Mouse (Mus musculus): ENCODE data around the gene Ift57. TPM values are rescaled to one million over a fixed set of nuclear protein-coding genes. Genes with fewer than 3 reads are reported as not detected.

Gene Ift57
- polyA plus RNA-seq, 1 experiment from 2014 or later: 43.7 TPM

DNA sequence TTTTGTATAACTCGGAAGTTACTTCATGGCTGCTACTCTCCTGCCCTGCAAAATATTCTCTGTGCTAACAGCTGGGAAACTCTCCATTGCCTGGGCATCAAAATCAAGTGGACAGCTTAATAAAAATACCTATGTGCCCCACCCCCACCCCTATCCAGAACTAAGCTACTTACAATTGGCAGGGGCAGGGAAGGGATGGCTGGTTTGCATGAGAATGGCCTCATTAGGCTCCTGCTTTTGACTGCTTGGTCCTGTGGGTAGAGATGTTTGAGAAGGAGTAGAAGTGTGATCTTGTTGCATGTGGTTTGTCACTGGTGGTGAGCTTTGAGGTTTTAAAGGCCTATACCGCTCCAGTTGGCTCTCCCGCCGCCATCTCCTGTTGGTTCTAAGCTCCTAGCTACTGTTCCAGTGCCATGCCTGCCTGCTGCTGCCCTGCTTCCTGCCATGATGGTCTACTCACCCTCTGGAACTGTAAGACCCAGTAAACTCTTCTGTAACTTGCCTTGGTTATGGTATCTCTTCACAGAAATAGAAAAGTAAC is 69.5 kb downstream of the Ift57 start:
- H3K27ac ChIP-seq (ENCODE audit: low read length): no peak overlapping the region
- 77% methylated on average over 4 of the region's 4 CpGs for WGBS
- no peak overlapping the region for H3K4me2 ChIP-seq (ENCODE audit: low read length)
- H3K27me3 ChIP-seq (ENCODE audit: control insufficient read depth, insufficient read depth, low read depth, low read length): no peaks in the 10 kb centered on the region
- H3K36me3 ChIP-seq (ENCODE audit: control insufficient read depth, insufficient read depth, low read length): no peaks in the 10 kb centered on the region
- H3K4me1 ChIP-seq (ENCODE audit: control insufficient read depth, insufficient read depth, low read length): no peaks in the 10 kb centered on the region
- H3K4me3 ChIP-seq (ENCODE audit: low read depth, low read length): no peak overlapping the region
- H3K9ac ChIP-seq (ENCODE audit: low read depth, low read length): no peak overlapping the region
- no peaks in the 10 kb centered on the region for H3K9me3 ChIP-seq (replicated peaks; ENCODE audit: control insufficient read depth, low read length, poor library complexity, severe bottlenecking)
- ATAC-seq: no peak

GRCm38 (mm10) chr16:49769831-49770261 is 70.8 kb downstream of the Ift57 start:
- 86% methylated on average over 2 of the region's 2 CpGs for WGBS
- no peaks in the 10 kb centered on the region for H3K4me1 ChIP-seq (ENCODE audit: control insufficient read depth, insufficient read depth, low read length)
- no peak overlapping the region for H3K4me2 ChIP-seq (ENCODE audit: low read length)
- no peak overlapping the region for H3K9ac ChIP-seq (ENCODE audit: low read depth, low read length)
- no peak overlapping the region for H3K27ac ChIP-seq (ENCODE audit: low read length)
- H3K27me3 ChIP-seq (ENCODE audit: control insufficient read depth, insufficient read depth, low read depth, low read length): no peaks in the 10 kb centered on the region
- ATAC-seq: no peak
- no peaks in the 10 kb centered on the region for H3K36me3 ChIP-seq (ENCODE audit: control insufficient read depth, insufficient read depth, low read length)
- no peak overlapping the region for H3K4me3 ChIP-seq (ENCODE audit: low read depth, low read length)
- no peaks in the 10 kb centered on the region for H3K9me3 ChIP-seq (replicated peaks; ENCODE audit: control insufficient read depth, low read length, poor library complexity, severe bottlenecking)

GRCm38 (mm10) chr16:49770320-49771189 is 71.5 kb downstream of the Ift57 start:
- H3K4me3 ChIP-seq (ENCODE audit: low read depth, low read length): no peak overlapping the region
- H3K9ac ChIP-seq (ENCODE audit: low read depth, low read length): no peak overlapping the region
- H3K27me3 ChIP-seq (ENCODE audit: control insufficient read depth, insufficient read depth, low read depth, low read length): no peaks in the 10 kb centered on the region
- H3K4me1 ChIP-seq (ENCODE audit: control insufficient read depth, insufficient read depth, low read length): no peaks in the 10 kb centered on the region
- H3K36me3 ChIP-seq (ENCODE audit: control insufficient read depth, insufficient read depth, low read length): no peaks in the 10 kb centered on the region
- H3K9me3 ChIP-seq (replicated peaks; ENCODE audit: control insufficient read depth, low read length, poor library complexity, severe bottlenecking): no peaks in the 10 kb centered on the region
- 94% methylated on average over 12 of the region's 12 CpGs for WGBS
- H3K4me2 ChIP-seq (ENCODE audit: low read length): no peak overlapping the region
- no peak overlapping the region for H3K27ac ChIP-seq (ENCODE audit: low read length)
- ATAC-seq: no peak

GRCm38 (mm10) chr16:49771609-49772396 is 72.8 kb downstream of the Ift57 start:
- no peak for ATAC-seq
- no peaks in the 10 kb centered on the region for H3K27me3 ChIP-seq (ENCODE audit: control insufficient read depth, insufficient read depth, low read depth, low read length)
- no peak overlapping the region for H3K27ac ChIP-seq (ENCODE audit: low read length)
- no peaks in the 10 kb centered on the region for H3K9me3 ChIP-seq (replicated peaks; ENCODE audit: control insufficient read depth, low read length, poor library complexity, severe bottlenecking)
- H3K36me3 ChIP-seq (ENCODE audit: control insufficient read depth, insufficient read depth, low read length): no peaks in the 10 kb centered on the region
- H3K4me3 ChIP-seq (ENCODE audit: low read depth, low read length): no peak overlapping the region
- H3K9ac ChIP-seq (ENCODE audit: low read depth, low read length): no peak overlapping the region
- no peak overlapping the region for H3K4me2 ChIP-seq (ENCODE audit: low read length)
- H3K4me1 ChIP-seq (ENCODE audit: control insufficient read depth, insufficient read depth, low read length): no peaks in the 10 kb centered on the region
- WGBS: 84% methylated on average over 7 of the region's 7 CpGs

GRCm38 (mm10) chr16:49772576-49772975 is 73.5 kb downstream of the Ift57 start:
- H3K9ac ChIP-seq (ENCODE audit: low read depth, low read length): no peak overlapping the region
- 81% methylated on average over 1 of the region's 1 CpGs for WGBS
- H3K27ac ChIP-seq (ENCODE audit: low read length): no peak overlapping the region
- H3K4me2 ChIP-seq (ENCODE audit: low read length): no peak overlapping the region
- no peaks in the 10 kb centered on the region for H3K36me3 ChIP-seq (ENCODE audit: control insufficient read depth, insufficient read depth, low read length)
- H3K4me1 ChIP-seq (ENCODE audit: control insufficient read depth, insufficient read depth, low read length): no peaks in the 10 kb centered on the region
- H3K27me3 ChIP-seq (ENCODE audit: control insufficient read depth, insufficient read depth, low read depth, low read length): no peaks in the 10 kb centered on the region
- ATAC-seq: no peak
- H3K4me3 ChIP-seq (ENCODE audit: low read depth, low read length): no peak overlapping the region
- no peaks in the 10 kb centered on the region for H3K9me3 ChIP-seq (replicated peaks; ENCODE audit: control insufficient read depth, low read length, poor library complexity, severe bottlenecking)

DNA sequence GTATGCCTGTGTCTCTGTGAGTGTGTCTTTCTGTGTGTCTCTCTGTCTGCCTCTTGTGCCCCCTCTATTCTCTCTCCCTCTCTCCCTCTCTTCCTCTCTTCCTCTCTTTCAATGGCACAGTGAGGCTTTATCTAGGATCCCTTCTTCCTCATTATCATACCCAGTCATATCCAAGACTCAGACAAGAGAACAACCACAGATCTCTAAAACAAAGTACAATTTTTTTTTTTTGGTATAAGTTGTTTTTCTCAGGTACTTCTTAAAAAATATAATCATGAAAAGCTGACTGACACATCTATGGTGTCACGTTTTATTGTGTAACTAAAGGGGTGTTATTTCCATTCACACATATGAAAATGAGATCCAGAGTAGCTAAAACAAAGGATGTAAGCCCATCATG is 74.0 kb downstream of the Ift57 start:
- Histone ChIP-seq H3K4me2 (ENCODE audit: low read length) (no peak overlapping the region), H3K4me3 (ENCODE audit: low read depth, low read length) (no peak overlapping the region), H3K27ac (ENCODE audit: low read length) (no peak overlapping the region), H3K36me3 (ENCODE audit: control insufficient read depth, insufficient read depth, low read length) (no peaks in the 10 kb centered on the region), H3K4me1 (ENCODE audit: control insufficient read depth, insufficient read depth, low read length) (no peaks in the 10 kb centered on the region), H3K27me3 (ENCODE audit: control insufficient read depth, insufficient read depth, low read depth, low read length) (no peaks in the 10 kb centered on the region), H3K9me3 (replicated peaks; ENCODE audit: control insufficient read depth, low read length, poor library complexity, severe bottlenecking) (no peaks in the 10 kb centered on the region), H3K9ac (ENCODE audit: low read depth, low read length) (no peak overlapping the region)
- no peak for ATAC-seq
- 84% methylated on average over 1 of the region's 1 CpGs for WGBS

DNA sequence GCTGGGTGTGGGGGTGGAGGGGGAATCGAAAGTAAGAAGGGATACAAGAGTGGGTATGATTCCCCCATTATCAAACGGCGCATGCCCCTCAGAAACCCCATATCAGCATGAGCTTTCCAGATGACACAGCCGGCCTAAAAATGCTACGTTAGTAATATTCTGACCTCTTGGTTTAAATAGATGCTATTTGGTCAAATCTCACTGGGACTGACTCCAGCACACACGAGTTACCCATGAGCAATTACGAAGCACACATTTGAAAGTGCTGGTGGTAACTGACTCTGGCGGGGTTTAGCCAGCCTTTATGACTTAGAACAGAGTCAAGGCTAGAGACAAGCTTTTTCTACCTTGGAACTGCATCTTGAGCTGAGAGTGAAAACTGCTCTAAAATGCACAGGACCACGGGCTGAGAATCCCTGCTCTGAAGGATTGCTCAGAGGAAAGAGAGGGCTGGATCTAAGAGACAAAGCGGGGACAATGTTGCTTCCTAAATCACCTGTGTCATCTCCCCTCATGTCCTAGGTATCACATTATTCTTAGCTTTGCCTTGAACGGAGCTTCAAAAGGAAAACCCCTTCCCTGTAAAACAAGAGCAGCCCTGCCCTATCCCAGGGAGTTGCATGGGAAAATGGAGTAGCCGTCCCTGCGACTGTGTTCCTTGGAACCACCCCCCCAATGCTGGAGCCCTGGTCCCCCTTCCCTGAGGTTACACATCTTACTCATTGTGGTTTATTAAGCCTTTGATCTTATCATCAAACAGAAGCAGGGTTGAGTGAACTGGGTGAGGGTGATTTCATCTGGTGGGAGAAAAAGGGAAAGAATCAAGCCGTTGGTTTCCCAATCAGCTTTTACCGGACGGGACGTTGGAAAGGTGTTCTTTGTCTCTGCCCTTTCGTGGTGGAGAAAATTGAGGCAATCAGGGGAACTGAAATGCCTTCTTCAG is 75.3 kb downstream of the Ift57 start:
- Histone ChIP-seq H3K4me3 (ENCODE audit: low read depth, low read length) (no peak overlapping the region), H3K27ac (ENCODE audit: low read length) (no peak overlapping the region), H3K9ac (ENCODE audit: low read depth, low read length) (no peak overlapping the region), H3K27me3 (ENCODE audit: control insufficient read depth, insufficient read depth, low read depth, low read length) (no peaks in the 10 kb centered on the region), H3K9me3 (replicated peaks; ENCODE audit: control insufficient read depth, low read length, poor library complexity, severe bottlenecking) (no peaks in the 10 kb centered on the region), H3K4me1 (ENCODE audit: control insufficient read depth, insufficient read depth, low read length) (no peaks in the 10 kb centered on the region), H3K36me3 (ENCODE audit: control insufficient read depth, insufficient read depth, low read length) (no peaks in the 10 kb centered on the region), H3K4me2 (ENCODE audit: low read length) (no peak overlapping the region)
- 87% methylated on average over 18 of the region's 18 CpGs for WGBS
- ATAC-seq: no peak

Measured in midbrain, embryonic 16.5 days (tissue).